Mouse (Mus musculus) lung, embryonic 16.5 days (tissue): Measurements from ENCODE around the gene Adss. TPM values are rescaled to one million over a fixed set of nuclear protein-coding genes. Genes with fewer than 3 reads are reported as not detected.
A peak's percentile ranks its signal among the peaks of the same experiment; 100 is the strongest.

Source experiments
- ATAC-seq: fragments of 200-750 bp; cut with Nextera tagmentation; 2 replicates; pipeline ENCODE4 v1.8.0; 2017; ENCODE audit warnings: low read depth, mild to moderate bottlenecking, moderate library complexity
- H3K27ac ChIP-seq: fragments of 300-500 bp; sonication (generic); 2 replicates; pipeline ENCODE4 v1.5.1; 2014; ENCODE audit warnings: mild to moderate bottlenecking, control low read depth, low read length
- H3K27me3 ChIP-seq: fragments of 300-500 bp; sonication (generic); 2 replicates; pipeline ENCODE4 v1.6.1; 2014; ENCODE audit warnings: low read depth, low read length, mixed read lengths; ENCODE audit not compliant: control insufficient read depth, insufficient read depth
- H3K36me3 ChIP-seq: fragments of 300-500 bp; sonication (generic); 2 replicates; pipeline ENCODE4 v1.6.1; 2014; ENCODE audit warnings: low read length; ENCODE audit not compliant: control insufficient read depth, insufficient read depth
- H3K4me1 ChIP-seq: fragments of 300-500 bp; sonication (generic); replicated peaks from 2 replicates; pipeline ENCODE4 v1.6.1; 2014; ENCODE audit warnings: low read length, mixed read lengths; ENCODE audit not compliant: control insufficient read depth, insufficient read depth
- H3K4me2 ChIP-seq: fragments of 300-500 bp; sonication (generic); 2 replicates; pipeline ENCODE4 v1.6.1; 2014; ENCODE audit warnings: low read depth, low read length, control low read depth
- H3K4me3 ChIP-seq: fragments of 300-500 bp; sonication (generic); 2 replicates; pipeline ENCODE4 v1.5.1; 2014; ENCODE audit warnings: mild to moderate bottlenecking, low read length, control low read depth
- H3K9ac ChIP-seq: fragments of 300-500 bp; sonication (generic); 2 replicates; pipeline ENCODE4 v1.6.1; 2014; ENCODE audit warnings: low read length, control low read depth
- H3K9me3 ChIP-seq: fragments of 300-500 bp; sonication (generic); 2 replicates; pipeline ENCODE4 v1.6.1; 2016; ENCODE audit warnings: low read length; ENCODE audit not compliant: control insufficient read depth
- WGBS: fragments of 180-500 bp; shearing (Covaris S2); extraction: QIAGEN DNeasy Blood & Tissue Kit; methylation state at CpG from one replicate; pipeline ENCODE4 v1.1.7; 2014; 5-methylcytosine and 5-hydroxymethylcytosine counted together
- polyA plus RNA-seq: library from polyadenylated mRNA; unstranded; fragments of >200 nt; fragmentation: Nextera tagmentation; extraction: Ambion mirVana; gene quantifications from 2 replicates; pipeline ENCODE4 v1.2.1, GENCODE M21; 2015

Adss gene
- polyA plus RNA-seq, 1 experiment from 2014 or later = 49.7 TPM

GRCm38 (mm10) chr1:177731973-177732372, 64.3 kb downstream of the Adss start:
- 85% methylated on average over 3 of the region's 3 CpGs for WGBS
- no peak for ATAC-seq
- Histone ChIP-seq H3K4me3 (no peak overlapping the region), H3K27ac (no peak overlapping the region), H3K4me2 (no peak overlapping the region), H3K36me3 (no peaks in the 10 kb centered on the region), H3K9me3 (no peaks in the 10 kb centered on the region), H3K4me1 (0 out of 2 replicates have a peak, but pooled peaks cover 2% of the 10 kb centered on the region), H3K27me3 (no peaks in the 10 kb centered on the region), H3K9ac (no peak overlapping the region)

- H3K4me1 ChIP-seq = peaks cover 6% of the 10 kb centered on the region; the same call in 1 of the 2 replicates
- no peaks in the 10 kb centered on the region for H3K9me3 ChIP-seq
- no peak within 1 kb of the TSS for H3K9ac ChIP-seq
- H3K4me3 ChIP-seq = no peak within 1 kb of the TSS
- WGBS = 57% methylated on average over 11 of the region's 11 CpGs
- H3K27me3 ChIP-seq = no peaks in the 10 kb centered on the region
- H3K27ac ChIP-seq = peak within 1 kb of the TSS; percentile 62
- no peak within 1 kb of the TSS for H3K4me2 ChIP-seq
- no peaks in the 10 kb centered on the region for H3K36me3 ChIP-seq
- ATAC-seq = peak; percentile 41
These were observed 67.0 kb downstream of the Adss start, which contains the start of gene 1700016C15Rik for GRCm38 (mm10) chr1:177729043-177730024. TSS of gene 1700016C15Rik (plus strand) at chr1:177729814.

DNA sequence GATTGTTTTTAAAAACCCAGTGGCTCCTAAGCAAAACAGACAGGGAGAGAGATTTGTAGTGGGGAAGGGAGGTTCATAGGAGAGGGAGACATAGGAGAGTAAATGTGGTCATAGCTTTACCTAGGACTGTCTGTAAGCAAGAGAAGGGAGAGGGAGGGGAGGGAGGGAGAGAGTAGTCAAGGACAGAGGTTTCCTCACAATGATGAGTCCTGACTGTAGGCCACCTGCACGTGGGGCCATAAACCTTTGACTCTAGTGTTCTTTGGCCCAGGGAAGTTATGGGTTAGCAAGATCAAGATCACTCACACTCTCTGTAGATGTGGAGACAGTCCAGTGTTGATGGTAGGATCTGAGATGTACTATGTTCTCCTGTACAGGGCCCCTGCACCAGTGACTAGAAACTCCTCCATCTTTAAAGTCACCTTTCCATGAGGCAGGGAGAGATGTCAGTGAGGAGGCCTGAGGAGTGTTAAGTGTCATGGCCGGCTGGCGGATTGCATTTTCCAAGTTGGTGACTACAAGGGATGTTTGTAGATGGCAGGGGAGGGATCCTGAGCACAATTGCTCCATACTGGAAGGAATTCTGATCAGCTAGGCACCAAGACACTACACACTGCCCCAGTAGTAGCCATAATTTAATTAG, 68.3 kb downstream of the Adss start:
- Histone ChIP-seq H3K36me3 (no peaks in the 10 kb centered on the region), H3K9me3 (no peaks in the 10 kb centered on the region), H3K4me3 (no peak overlapping the region), H3K4me2 (no peak overlapping the region), H3K9ac (no peak overlapping the region), H3K27me3 (no peaks in the 10 kb centered on the region), H3K4me1 (peaks cover 6% of the 10 kb centered on the region; the same call in 1 of the 2 replicates), H3K27ac (peak overlapping the region; percentile 68)
- no peak for ATAC-seq
- WGBS = 81% methylated on average over 3 of the region's 3 CpGs

GRCm38 (mm10) chr1:177726870-177727269, 69.4 kb downstream of the Adss start:
- WGBS = 30% methylated on average over 5 of the region's 5 CpGs
- Histone ChIP-seq H3K9ac (no peak overlapping the region), H3K9me3 (no peaks in the 10 kb centered on the region)

GRCm38 (mm10) chr1:177723786-177724185, 72.5 kb downstream of the Adss start:
- H3K9ac ChIP-seq = no peak overlapping the region
- H3K4me1 ChIP-seq = peaks cover 6% of the 10 kb centered on the region; the same call in 1 of the 2 replicates
- H3K9me3 ChIP-seq = no peaks in the 10 kb centered on the region
- no peaks in the 10 kb centered on the region for H3K36me3 ChIP-seq
- 68% methylated on average over 4 of the region's 4 CpGs for WGBS
- H3K4me3 ChIP-seq = no peak overlapping the region
- no peak overlapping the region for H3K4me2 ChIP-seq
- no peaks in the 10 kb centered on the region for H3K27me3 ChIP-seq
- no peak for ATAC-seq
- no peak overlapping the region for H3K27ac ChIP-seq

More at GRCm38 (mm10) chr1:177726870-177727269, 69.4 kb downstream of the Adss start:
- no peaks in the 10 kb centered on the region for H3K27me3 ChIP-seq
- no peaks in the 10 kb centered on the region for H3K36me3 ChIP-seq
- peak; percentile 51 for ATAC-seq
- peaks cover 6% of the 10 kb centered on the region; the same call in 1 of the 2 replicates for H3K4me1 ChIP-seq
- H3K27ac ChIP-seq = peak overlapping the region; percentile 68
- no peak overlapping the region for H3K4me2 ChIP-seq
- no peak overlapping the region for H3K4me3 ChIP-seq

DNA sequence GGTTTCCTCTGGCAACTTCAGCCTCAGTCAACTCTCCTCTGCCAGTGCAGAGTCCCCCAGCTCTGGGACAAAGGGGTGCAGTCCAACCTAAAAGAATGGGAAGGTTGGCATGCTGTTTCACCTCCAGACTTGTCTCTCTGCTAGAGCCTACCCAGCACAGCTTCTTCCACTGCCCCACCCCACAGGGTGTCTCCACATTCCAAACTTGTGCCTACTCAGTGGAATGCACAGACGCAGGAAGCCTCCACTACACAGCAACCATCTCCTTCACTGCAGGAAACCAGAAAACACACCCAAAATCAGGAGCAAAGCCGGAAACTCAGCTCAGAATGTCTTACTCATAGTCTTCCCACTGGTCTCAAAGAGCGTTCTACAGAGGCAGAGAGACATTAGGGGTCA, 77.3 kb downstream of the Adss start:
- H3K4me1 ChIP-seq = no peaks in the 10 kb centered on the region
- H3K27ac ChIP-seq = no peak overlapping the region
- H3K9ac ChIP-seq = no peak overlapping the region
- H3K27me3 ChIP-seq = no peaks in the 10 kb centered on the region
- peak; percentile 56; the same call in 1 of the 2 replicates for ATAC-seq
- no peak overlapping the region for H3K4me3 ChIP-seq
- 66% methylated on average over 3 of the region's 3 CpGs for WGBS
- no peaks in the 10 kb centered on the region for H3K36me3 ChIP-seq
- no peak overlapping the region for H3K4me2 ChIP-seq
- no peaks in the 10 kb centered on the region for H3K9me3 ChIP-seq

GRCm38 (mm10) chr1:177718340-177719028, 77.8 kb downstream of the Adss start:
- H3K4me1 ChIP-seq = no peaks in the 10 kb centered on the region
- no peaks in the 10 kb centered on the region for H3K27me3 ChIP-seq
- ATAC-seq = no peak
- H3K9me3 ChIP-seq = no peaks in the 10 kb centered on the region
- no peaks in the 10 kb centered on the region for H3K36me3 ChIP-seq
- H3K4me3 ChIP-seq = no peak overlapping the region
- H3K9ac ChIP-seq = no peak overlapping the region
- WGBS = 61% methylated on average over 11 of the region's 11 CpGs
- no peak overlapping the region for H3K27ac ChIP-seq
- no peak overlapping the region for H3K4me2 ChIP-seq

GRCm38 (mm10) chr1:177717057-177717835, 79.1 kb downstream of the Adss start:
- Histone ChIP-seq H3K9ac (no peak overlapping the region), H3K4me2 (no peak overlapping the region), H3K4me3 (no peak overlapping the region), H3K9me3 (no peaks in the 10 kb centered on the region), H3K27ac (no peak overlapping the region), H3K36me3 (no peaks in the 10 kb centered on the region), H3K4me1 (no peaks in the 10 kb centered on the region), H3K27me3 (no peaks in the 10 kb centered on the region)
- 65% methylated on average over 7 of the region's 7 CpGs for WGBS
- ATAC-seq = no peak
